ENCODE assay signal across 9 mouse cellular contexts in the genomic region with DNA sequence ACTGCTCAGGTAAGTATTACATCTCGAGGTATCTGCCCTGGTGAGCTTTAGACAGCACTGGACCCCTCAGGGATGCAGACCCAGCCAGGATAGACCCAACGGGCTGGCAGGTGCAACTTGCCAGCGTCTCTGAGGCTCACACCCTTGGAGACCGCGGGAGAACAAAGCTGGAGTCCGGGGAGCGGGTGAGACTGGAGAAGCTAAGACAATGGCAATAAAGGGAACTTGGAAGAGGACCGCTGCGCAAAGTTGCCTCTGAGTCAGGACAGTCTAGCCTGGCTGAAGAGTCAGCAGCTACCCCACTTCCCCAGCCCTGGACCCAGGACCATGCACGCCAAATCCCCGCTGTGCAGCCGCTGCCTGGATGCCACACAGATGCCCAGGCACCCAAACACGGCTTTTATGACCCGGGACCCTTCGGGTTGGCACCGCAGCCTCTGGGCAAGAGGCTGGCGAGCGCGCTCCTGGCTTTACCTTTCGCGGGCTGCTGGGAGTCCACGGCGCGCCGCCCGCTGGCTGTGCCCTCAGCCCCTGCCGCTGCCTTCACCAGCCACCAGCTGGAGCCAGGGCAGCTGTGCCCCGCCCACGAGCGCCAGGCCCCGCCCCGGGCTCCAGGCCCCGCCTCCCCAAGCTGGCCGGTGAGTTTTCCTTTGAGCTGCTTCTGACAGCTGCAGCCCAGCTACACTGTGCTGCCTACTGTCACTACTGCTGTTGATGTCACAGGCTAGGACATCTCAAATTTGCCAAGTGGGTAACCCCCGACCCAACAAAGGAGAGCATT.
DNase-seq lines count a peak whose midpoint lies in the region; ATAC-seq and TF ChIP-seq lines count a peak whose summit lies in the region.
"Had no signal": no experiment of that assay in that cellular context is flagged by ENCODE, and none has a peak within 500 bp of the region (broad histone marks: within the 10 kb centered on the region; RNA-seq: fewer than 3 reads in every experiment).

No protein-coding gene starts in this region.

- no peak for TF ChIP-seq CTCF in lung, embryonic 14.5 days (IDR thresholded peaks at IDR 0.05; ENCODE audit: low read depth)

- no peaks in the 10 kb centered on the region for H3K36me3 ChIP-seq in forebrain, embryonic 12.5 days (replicated peaks)
- H3K36me3 ChIP-seq in heart, embryonic 15.5 days: no peaks in the 10 kb centered on the region
- no peaks in the 10 kb centered on the region for H3K36me3 ChIP-seq in lung, embryonic 14.5 days (ENCODE audit: insufficient read depth)
- H3K36me3 ChIP-seq: G1E had no signal

- 1% methylated on average over 35 of the region's 35 CpGs for whole genome bisulfite sequencing in forebrain, embryonic 12.5 days
- 4% methylated on average over 35 of the region's 35 CpGs for WGBS in heart, embryonic 15.5 days
- 1% methylated on average over 35 of the region's 35 CpGs for WGBS in lung, embryonic 14.5 days

- peaks cover 17% of the 10 kb centered on the region for H3K27me3 ChIP-seq in forebrain, embryonic 12.5 days
- H3K27me3 ChIP-seq in heart, embryonic 15.5 days: peaks cover 16% of the 10 kb centered on the region
- peaks cover 17% of the 10 kb centered on the region for H3K27me3 ChIP-seq in lung, embryonic 14.5 days (ENCODE audit: insufficient read depth, low read length)

- no peaks in the 10 kb centered on the region for H3K9me3 ChIP-seq in forebrain, embryonic 12.5 days
- no peaks in the 10 kb centered on the region for H3K9me3 ChIP-seq in heart, embryonic 15.5 days (replicated peaks)
- H3K9me3 ChIP-seq in lung, embryonic 14.5 days (ENCODE audit: low read depth, low read length): no peaks in the 10 kb centered on the region
- H3K9me3 ChIP-seq: G1E had no signal

- no peak overlapping the region for H3K27ac ChIP-seq in forebrain, embryonic 12.5 days
- no peak overlapping the region for H3K27ac ChIP-seq in heart, embryonic 15.5 days
- H3K27ac ChIP-seq in lung, embryonic 14.5 days (ENCODE audit: low read depth): no peak overlapping the region

- ATAC-seq in forebrain, embryonic 12.5 days (ENCODE audit: low FRiP score): peak; percentile 96
- ATAC-seq in heart, embryonic 15.5 days (replicated peaks; ENCODE audit: insufficient number of reproducible peaks, insufficient read depth, low FRiP score, low read depth): peak; percentile 86
- ATAC-seq in lung, embryonic 14.5 days (ENCODE audit: insufficient read depth): peak; percentile 94

- peak overlapping the region; percentile 50 for H3K4me3 ChIP-seq in forebrain, embryonic 12.5 days (replicated peaks)
- peak overlapping the region; percentile 49 for H3K4me3 ChIP-seq in heart, embryonic 15.5 days
- H3K4me3 ChIP-seq in lung, embryonic 14.5 days (ENCODE audit: low read depth, low read length): peak overlapping the region; percentile 46

- peak; percentile 19 to 25 for DNase-seq in layer of hippocampus, postnatal 14 days (ENCODE audit: low spot score in 2 of 2)
- DNase-seq in layer of hippocampus, adult 9-10 months (ENCODE audit: low spot score): no peak
- peak; percentile 85 for DNase-seq in kidney, postnatal 14 days
- DNase-seq in lung, embryonic 14.5 days: peak; percentile 83
- peak; percentile 9 for DNase-seq in ovary, adult 18-20 months (ENCODE audit: low spot score)
- DNase-seq in urinary bladder, postnatal 25 days (ENCODE audit: low spot score): peak; percentile 48

- peak overlapping the region; percentile 51; the same call in 1 of the 2 replicates for H3K9ac ChIP-seq in forebrain, embryonic 12.5 days
- peak overlapping the region; percentile 34 for H3K9ac ChIP-seq in heart, embryonic 15.5 days
- peak overlapping the region; percentile 38 for H3K9ac ChIP-seq in lung, embryonic 14.5 days

- H3K4me2 ChIP-seq in forebrain, embryonic 12.5 days: peak overlapping the region; percentile 88
- peak overlapping the region; percentile 81 for H3K4me2 ChIP-seq in heart, embryonic 15.5 days
- peak overlapping the region; percentile 87 for H3K4me2 ChIP-seq in lung, embryonic 14.5 days

- peaks cover 10% of the 10 kb centered on the region for H3K4me1 ChIP-seq in forebrain, embryonic 12.5 days
- peaks cover 7% of the 10 kb centered on the region; the same call in 1 of the 2 replicates for H3K4me1 ChIP-seq in heart, embryonic 15.5 days (replicated peaks)
- peaks cover 6% of the 10 kb centered on the region for H3K4me1 ChIP-seq in lung, embryonic 14.5 days (ENCODE audit: insufficient read depth)
